Mouse (Mus musculus): ENCODE data around the gene Csrp1. TPM values are rescaled to one million over a fixed set of nuclear protein-coding genes. Genes with fewer than 3 reads are reported as not detected.

The Csrp1 gene
- polyA plus RNA-seq, 1 experiment from 2014 or later = 33.9 TPM

- no peaks in the 10 kb centered on the region for H3K36me3 ChIP-seq (replicated peaks)
- peaks cover 17% of the 10 kb centered on the region for H3K27me3 ChIP-seq
- WGBS = 41% methylated on average over 3 of the region's 3 CpGs
- H3K4me3 ChIP-seq (replicated peaks) = no peak overlapping the region
- no peak overlapping the region for H3K4me2 ChIP-seq
- H3K9ac ChIP-seq = no peak overlapping the region
- H3K4me1 ChIP-seq = peaks cover 6% of the 10 kb centered on the region
- no peaks in the 10 kb centered on the region for H3K9me3 ChIP-seq
- no peak overlapping the region for H3K27ac ChIP-seq
- ATAC-seq (ENCODE audit: low FRiP score) = peak; percentile 34; the same call in 1 of the 2 replicates
These were observed 67.9 kb downstream of the Csrp1 start for GRCm38 (mm10) chr1:135787799-135788198.

GRCm38 (mm10) chr1:135788708-135789107 is 68.8 kb downstream of the Csrp1 start:
- ATAC-seq (ENCODE audit: low FRiP score) = no peak
- no peak overlapping the region for H3K9ac ChIP-seq
- no peaks in the 10 kb centered on the region for H3K36me3 ChIP-seq (replicated peaks)
- no peaks in the 10 kb centered on the region for H3K9me3 ChIP-seq
- 58% methylated on average over 10 of the region's 10 CpGs for WGBS
- H3K4me3 ChIP-seq (replicated peaks) = no peak overlapping the region
- H3K27ac ChIP-seq = no peak overlapping the region
- peaks cover 5% of the 10 kb centered on the region for H3K4me1 ChIP-seq
- H3K4me2 ChIP-seq = no peak overlapping the region
- peaks cover 26% of the 10 kb centered on the region for H3K27me3 ChIP-seq

- no peak overlapping the region for H3K9ac ChIP-seq
- peaks cover 33% of the 10 kb centered on the region for H3K27me3 ChIP-seq
- 0 out of 2 replicates have a peak, but pooled peaks have one; percentile 19 for ATAC-seq (ENCODE audit: low FRiP score)
- no peak overlapping the region for H3K4me2 ChIP-seq
- H3K27ac ChIP-seq = no peak overlapping the region
- peaks cover 15% of the 10 kb centered on the region for H3K4me1 ChIP-seq
- 9% methylated on average over 5 of the region's 5 CpGs for WGBS
- no peak overlapping the region for H3K4me3 ChIP-seq (replicated peaks)
- no peaks in the 10 kb centered on the region for H3K9me3 ChIP-seq
- no peaks in the 10 kb centered on the region for H3K36me3 ChIP-seq (replicated peaks)
These were observed 70.0 kb downstream of the Csrp1 start for GRCm38 (mm10) chr1:135789815-135790214.

DNA sequence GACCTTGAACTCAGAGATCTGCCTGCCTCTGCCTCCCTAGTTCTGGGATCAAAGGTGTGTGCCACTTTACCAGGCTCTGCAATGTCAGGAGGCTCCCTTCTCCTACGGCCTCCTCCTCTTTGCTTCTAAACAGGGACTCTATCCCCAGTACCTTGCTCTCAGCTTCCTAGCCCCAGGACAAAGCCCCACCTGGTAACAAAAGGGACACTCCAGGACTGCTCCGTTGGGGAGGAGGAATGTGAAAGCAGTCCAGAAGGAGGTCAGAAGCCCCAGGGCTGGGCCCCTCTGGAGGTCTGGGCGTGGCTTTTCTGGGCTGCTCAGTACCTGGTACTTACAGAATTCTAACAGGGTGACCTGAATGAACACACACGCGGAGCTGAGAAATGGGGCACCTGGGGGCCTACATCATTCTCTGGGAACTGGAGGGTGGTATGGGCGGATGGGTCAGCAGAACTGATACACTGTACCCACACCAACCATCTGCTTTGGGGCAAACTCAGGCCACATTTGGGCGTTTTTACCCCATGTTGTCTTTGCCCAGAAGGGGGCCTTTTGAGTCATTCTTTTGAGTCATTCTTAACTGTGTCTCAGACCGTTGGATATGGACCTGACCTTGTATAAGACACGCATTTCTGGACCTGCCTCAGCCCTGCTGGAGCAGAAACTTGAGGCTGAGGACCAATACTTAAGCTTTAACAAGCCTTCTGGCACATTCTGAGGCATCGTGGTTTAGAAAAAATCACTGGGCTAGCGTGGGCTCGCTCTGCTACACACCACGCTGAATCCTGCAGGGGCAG is 72.5 kb downstream of the Csrp1 start:
- no peak overlapping the region for H3K4me3 ChIP-seq (replicated peaks)
- H3K9me3 ChIP-seq = no peaks in the 10 kb centered on the region
- no peak for ATAC-seq (ENCODE audit: low FRiP score)
- no peak overlapping the region for H3K4me2 ChIP-seq
- peaks cover 18% of the 10 kb centered on the region for H3K4me1 ChIP-seq
- WGBS = 54% methylated on average over 13 of the region's 13 CpGs
- no peak overlapping the region for H3K9ac ChIP-seq
- no peak overlapping the region for H3K27ac ChIP-seq
- no peaks in the 10 kb centered on the region for H3K36me3 ChIP-seq (replicated peaks)
- H3K27me3 ChIP-seq = peaks cover 43% of the 10 kb centered on the region

DNA sequence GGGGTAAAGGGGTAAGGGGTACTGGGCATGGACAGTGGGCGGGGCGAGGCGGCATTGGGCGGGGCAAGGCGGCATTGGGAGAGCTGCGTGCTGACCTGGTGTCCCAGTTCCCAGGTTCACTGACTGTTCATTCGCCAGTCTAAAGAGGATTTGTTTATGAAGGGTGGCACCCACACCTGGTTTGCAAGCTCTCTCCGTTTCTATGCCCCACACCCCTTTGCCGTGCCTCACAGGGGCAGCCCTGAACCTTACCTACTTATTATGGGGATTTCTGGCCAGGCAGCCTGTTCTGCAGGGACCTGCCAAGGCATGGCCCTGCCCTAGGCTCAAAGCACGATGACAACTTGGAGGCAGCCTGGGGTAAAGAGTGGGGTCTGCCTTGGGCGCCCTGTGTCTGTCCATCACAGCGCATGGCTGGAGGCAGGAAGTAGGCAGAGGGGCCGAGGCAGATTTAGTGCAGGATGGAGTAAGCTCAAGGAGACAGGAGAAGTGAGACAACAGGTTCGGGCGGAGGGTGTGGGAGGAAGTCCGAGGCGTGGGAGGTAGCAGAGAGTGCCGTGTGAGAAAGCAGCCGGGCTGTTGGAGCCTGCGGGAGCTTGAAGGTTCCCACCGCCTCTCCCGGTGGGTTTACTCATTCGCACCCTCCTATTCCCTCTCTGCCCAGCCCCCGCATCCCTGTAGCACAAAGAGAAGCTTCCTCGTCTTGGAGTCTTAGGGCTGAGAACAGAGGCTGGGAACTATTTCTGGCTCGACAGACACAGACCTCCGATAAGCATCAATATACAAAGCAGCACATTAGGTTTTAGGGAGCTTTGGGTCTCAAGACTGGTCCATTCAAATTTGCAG is 73.7 kb downstream of the Csrp1 start:
- Histone ChIP-seq H3K4me3 (replicated peaks) (peak overlapping the region; percentile 19), H3K9ac (peak overlapping the region; percentile 36; the same call in 1 of the 2 replicates), H3K4me2 (peak overlapping the region; percentile 48), H3K36me3 (replicated peaks) (no peaks in the 10 kb centered on the region), H3K9me3 (no peaks in the 10 kb centered on the region), H3K27me3 (peaks cover 43% of the 10 kb centered on the region), H3K4me1 (peaks cover 18% of the 10 kb centered on the region), H3K27ac (no peak overlapping the region)
- 23% methylated on average over 27 of the region's 27 CpGs for WGBS
- 0 out of 2 replicates have a peak, but pooled peaks have one; percentile 19 for ATAC-seq (ENCODE audit: low FRiP score)

- Histone ChIP-seq H3K4me1 (peaks cover 18% of the 10 kb centered on the region), H3K9me3 (no peaks in the 10 kb centered on the region), H3K4me2 (peak overlapping the region; percentile 48; the same call in 1 of the 2 replicates), H3K36me3 (replicated peaks) (no peaks in the 10 kb centered on the region), H3K9ac (no peak overlapping the region), H3K4me3 (replicated peaks) (no peak overlapping the region), H3K27me3 (peaks cover 43% of the 10 kb centered on the region), H3K27ac (no peak overlapping the region)
- 48% methylated on average over 20 of the region's 20 CpGs for WGBS
- no peak for ATAC-seq (ENCODE audit: low FRiP score)
These were observed 74.6 kb downstream of the Csrp1 start for GRCm38 (mm10) chr1:135794216-135795134.

- WGBS = 74% methylated on average over 1 of the region's 1 CpGs
- Histone ChIP-seq H3K36me3 (replicated peaks) (no peaks in the 10 kb centered on the region), H3K4me3 (replicated peaks) (no peak overlapping the region), H3K4me1 (peaks cover 25% of the 10 kb centered on the region), H3K4me2 (no peak overlapping the region), H3K9ac (no peak overlapping the region), H3K27ac (no peak overlapping the region), H3K27me3 (peaks cover 20% of the 10 kb centered on the region; the same call in 1 of the 2 replicates), H3K9me3 (no peaks in the 10 kb centered on the region)
- no peak for ATAC-seq (ENCODE audit: low FRiP score)
These were observed 78.6 kb downstream of the Csrp1 start for GRCm38 (mm10) chr1:135798492-135798891.

- Histone ChIP-seq H3K4me1 (peaks cover 19% of the 10 kb centered on the region), H3K4me3 (replicated peaks) (no peak overlapping the region), H3K9me3 (no peaks in the 10 kb centered on the region), H3K36me3 (replicated peaks) (no peaks in the 10 kb centered on the region), H3K27ac (no peak overlapping the region), H3K4me2 (no peak overlapping the region), H3K9ac (no peak overlapping the region), H3K27me3 (0 out of 2 replicates have a peak, but pooled peaks cover 14% of the 10 kb centered on the region)
- no peak for ATAC-seq (ENCODE audit: low FRiP score)
- WGBS = 66% methylated on average over 8 of the region's 8 CpGs
These were observed 79.3 kb downstream of the Csrp1 start for GRCm38 (mm10) chr1:135799109-135799627.

GRCm38 (mm10) chr1:135800192-135800950 is 80.5 kb downstream of the Csrp1 start:
- H3K4me3 ChIP-seq (replicated peaks) = no peak overlapping the region
- no peak overlapping the region for H3K27ac ChIP-seq
- peaks cover 10% of the 10 kb centered on the region for H3K4me1 ChIP-seq
- ATAC-seq (ENCODE audit: low FRiP score) = no peak
- H3K36me3 ChIP-seq (replicated peaks) = no peaks in the 10 kb centered on the region
- no peaks in the 10 kb centered on the region for H3K9me3 ChIP-seq
- H3K4me2 ChIP-seq = no peak overlapping the region
- H3K27me3 ChIP-seq = 0 out of 2 replicates have a peak, but pooled peaks cover 7% of the 10 kb centered on the region
- 62% methylated on average over 8 of the region's 8 CpGs for WGBS
- H3K9ac ChIP-seq = no peak overlapping the region

All from forebrain, embryonic 12.5 days (tissue).